Mouse (Mus musculus) adrenal gland, postnatal 10 days (tissue): ENCODE data around the gene Pkd1. TPM values are rescaled to one million over a fixed set of nuclear protein-coding genes. Genes with fewer than 3 reads are reported as not detected.

ENCODE experiments used
- DNase-seq: peaks from one replicate; pipeline ENCODE4 v3.0.0; 2021; ENCODE audit warnings: mixed read lengths
- microRNA-seq: library from miRNA; unstranded; fragments of <30 nt; microRNA quantifications from one replicate; pipeline ENCODE4 v1.2.0, GENCODE M21; 2021
- total RNA-seq, 2 experiments: library from RNA; stranded (reverse); gene quantifications; 2 replicates each; pipeline ENCODE4 v1.2.3; 2021

Gene Pkd1
- total RNA-seq, 2 experiments from 2014 or later: 40.2 to 51.0 TPM

- DNase-seq: peak; percentile 58
Measured at GRCm38 (mm10) chr17:24644875-24645721, 95.5 kb downstream of the Pkd1 start.

GRCm38 (mm10) chr17:24645916-24646315, 96.3 kb downstream of the Pkd1 start:
- no peak for DNase-seq

Small RNA genes lying within 50 kb of the gene (microRNA-seq; reads per million reads assigned to microRNA genes)
- gene Gm24589: not detected

Other genes with a start within 250 kb of the Pkd1 start
- gene Abca17, start 198.8 kb upstream of the Pkd1 start, total RNA-seq: under 1 TPM in 1 of 2 experiments, not detected in 1; 0.09 TPM
- gene Abca3, start 197.9 kb upstream of the Pkd1 start, total RNA-seq: 10 to 100 TPM; 21.8 to 28.3 TPM
- gene Rnps1, start 135.3 kb upstream of the Pkd1 start, total RNA-seq: 100 to 1,000 TPM in 1 of 2 experiments, 10 to 100 TPM in 1; 79.5 to 103 TPM
- gene Eci1, start 123.2 kb upstream of the Pkd1 start, total RNA-seq: 100 to 1,000 TPM; 654 to 683 TPM
- gene Dnase1l2, start 106.7 kb upstream of the Pkd1 start, total RNA-seq: 1 to 10 TPM in 1 of 2 experiments, under 1 TPM in 1; 0.96 to 3.0 TPM
- 10 to 100 TPM; 19.0 to 25.2 TPM for gene E4f1, start 79.5 kb upstream of the Pkd1 start, total RNA-seq
- gene Pgp, start 79.4 kb upstream of the Pkd1 start, total RNA-seq: 10 to 100 TPM; 44.0 to 49.2 TPM
- gene Bricd5, start 76.0 kb upstream of the Pkd1 start, total RNA-seq: under 1 TPM; 0.36 to 0.51 TPM
- gene Mlst8, start 70.8 kb upstream of the Pkd1 start, total RNA-seq: 10 to 100 TPM; 20.3 to 23.9 TPM
- gene Caskin1, start 61.2 kb upstream of the Pkd1 start, total RNA-seq: 10 to 100 TPM; 11.1 to 26.5 TPM
- gene Traf7, start 21.9 kb upstream of the Pkd1 start, total RNA-seq: 100 to 1,000 TPM in 1 of 2 experiments, 10 to 100 TPM in 1; 83.5 to 104 TPM
- 1 to 10 TPM; 1.2 to 1.5 TPM for gene Rab26, start 15.6 kb upstream of the Pkd1 start, total RNA-seq
- 100 to 1,000 TPM in 1 of 2 experiments, 10 to 100 TPM in 1; 84.9 to 110 TPM for gene Tsc2, start 82.8 kb downstream of the Pkd1 start, total RNA-seq
- gene Nthl1, start 82.8 kb downstream of the Pkd1 start, total RNA-seq: 10 to 100 TPM in 1 of 2 experiments, 1 to 10 TPM in 1; 6.4 to 11.6 TPM
- gene Slc9a3r2, start 100.5 kb downstream of the Pkd1 start, total RNA-seq: 10 to 100 TPM; 66.9 to 72.8 TPM
- not detected for gene Npw, start 108.6 kb downstream of the Pkd1 start, total RNA-seq
- gene Zfp598, start 119.9 kb downstream of the Pkd1 start, total RNA-seq: 10 to 100 TPM; 38.9 to 42.2 TPM
- gene Syngr3, start 140.1 kb downstream of the Pkd1 start, total RNA-seq: 10 to 100 TPM in 1 of 2 experiments, 1 to 10 TPM in 1; 5.8 to 11.7 TPM
- gene Gfer, start 146.3 kb downstream of the Pkd1 start, total RNA-seq: 10 to 100 TPM; 36.0 to 36.8 TPM
- gene Noxo1, start 146.4 kb downstream of the Pkd1 start, total RNA-seq: 1 to 10 TPM; 4.3 to 6.6 TPM
- gene Tbl3, start 157.8 kb downstream of the Pkd1 start, total RNA-seq: 10 to 100 TPM; 39.1 to 39.9 TPM
- gene Rnf151, start 168.2 kb downstream of the Pkd1 start, total RNA-seq: under 1 TPM in 1 of 2 experiments, not detected in 1; 0.24 TPM
- gene Rps2, start 168.3 kb downstream of the Pkd1 start, total RNA-seq: 100 to 1,000 TPM; 785 to 825 TPM
- 100 to 1,000 TPM; 422 to 522 TPM for gene Ndufb10, start 174.6 kb downstream of the Pkd1 start, total RNA-seq
- gene Rpl3l, start 178.0 kb downstream of the Pkd1 start, total RNA-seq: 10 to 100 TPM; 12.0 to 51.3 TPM
- 10 to 100 TPM; 75.1 to 93.3 TPM for gene Msrb1, start 186.8 kb downstream of the Pkd1 start, total RNA-seq
- 1 to 10 TPM; 1.6 to 2.0 TPM for gene Hs3st6, start 203.2 kb downstream of the Pkd1 start, total RNA-seq